Mouse (Mus musculus) monocyte, adult 5-6 weeks (primary cell): Measurements from ENCODE around the gene Gm10334. TPM values are rescaled to one million over a fixed set of nuclear protein-coding genes. Genes with fewer than 3 reads are reported as not detected.
"Not testable (repeated sequence)": the region's sequence is repeated elsewhere in the genome, so short reads cannot be mapped to it uniquely, and the experiment has no call there.

Source experiments
- ATAC-seq: fragments of 153-309, 156-312 bp; replicated peaks from 2 replicates; pipeline ENCODE4 v1.8.0; 2017; ENCODE audit warnings: mild to moderate bottlenecking; ENCODE audit not compliant: low TSS enrichment, insufficient number of reproducible peaks, severe bottlenecking, poor library complexity, low FRiP score
- total RNA-seq: library from RNA; stranded (forward); fragments of 200-1000, 200-491, 200-594 nt; gene quantifications from 3 replicates; pipeline ENCODE4 v1.2.3, GENCODE M21; 2017

Gene Gm10334
- total RNA-seq, result not detected in 3 replicates

GRCm38 (mm10) chr6:41446045-41446444 lies at the start of gene Gm10334:
TSS of gene Gm10334 (minus strand) at chr6:41446145.
- not testable (repeated sequence) for ATAC-seq

- ATAC-seq, result not testable (repeated sequence)
Observed at GRCm38 (mm10) chr6:41458632-41459031, 12.7 kb upstream of the Gm10334 start, which contains the start of gene Prss1. TSS of gene Prss1 (plus strand) at chr6:41458932.

GRCm38 (mm10) chr6:41442261-41442660 lies 3.7 kb downstream of the Gm10334 start:
- ATAC-seq, result not testable (repeated sequence)

Other genes with a start within 250 kb of the Gm10334 start
- gene Try4, start 143.9 kb downstream of the Gm10334 start, total RNA-seq, result not detected in 3 replicates
- gene Try5, start 129.3 kb downstream of the Gm10334 start, total RNA-seq, result not detected in 3 replicates
- not detected in 3 replicates for gene Try10, start 92.0 kb downstream of the Gm10334 start, total RNA-seq
- not detected in 3 replicates for gene Prss3, start 68.5 kb downstream of the Gm10334 start, total RNA-seq
- gene Gm5771, start 53.8 kb downstream of the Gm10334 start, total RNA-seq, result not detected in 3 replicates
- not detected in 3 replicates for gene Prss1, start 12.8 kb upstream of the Gm10334 start, total RNA-seq
- not detected in 3 replicates for gene Prss2, start 75.6 kb upstream of the Gm10334 start, total RNA-seq
- gene Ephb6, start 159.3 kb upstream of the Gm10334 start, total RNA-seq, result 1.6 to 4.7 TPM (median 2.0 TPM) in 3 replicates
- gene Trpv6, start 190.3 kb upstream of the Gm10334 start, total RNA-seq, result not detected in 3 replicates
- not detected in 3 replicates for gene Trpv5, start 234.6 kb upstream of the Gm10334 start, total RNA-seq
- not detected in 3 replicates for gene Llcfc1, start 238.3 kb upstream of the Gm10334 start, total RNA-seq